Mouse (Mus musculus): ENCODE results near the gene Olfr606.
"Not testable (repeated sequence)": the region's sequence is repeated elsewhere in the genome, so short reads cannot be mapped to it uniquely, and the experiment has no call there.

Gene Olfr606

DNA sequence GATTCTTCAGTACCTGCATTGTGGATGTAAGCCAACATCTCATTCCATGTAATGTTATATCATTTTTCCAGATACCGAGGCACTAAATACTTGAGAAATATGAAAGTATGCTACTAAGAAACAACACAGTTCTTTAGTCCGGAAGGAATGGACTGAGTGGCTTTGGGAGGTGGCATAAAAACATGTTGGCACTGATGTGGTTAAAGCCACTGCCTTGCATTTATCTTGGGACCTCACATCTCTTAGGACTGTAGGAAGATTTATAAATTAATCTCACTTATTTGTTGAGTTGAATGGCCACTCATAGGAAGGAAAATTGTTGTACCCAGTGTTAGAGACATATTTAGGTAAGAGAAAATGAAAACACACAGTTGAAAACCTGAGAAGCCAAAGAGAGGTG is at the start of gene Olfr606:
Gene Olfr606, plus strand, starts transcription at position 301 of the 400 bp plus-strand sequence.
- no peak for DNase-seq

DNA sequence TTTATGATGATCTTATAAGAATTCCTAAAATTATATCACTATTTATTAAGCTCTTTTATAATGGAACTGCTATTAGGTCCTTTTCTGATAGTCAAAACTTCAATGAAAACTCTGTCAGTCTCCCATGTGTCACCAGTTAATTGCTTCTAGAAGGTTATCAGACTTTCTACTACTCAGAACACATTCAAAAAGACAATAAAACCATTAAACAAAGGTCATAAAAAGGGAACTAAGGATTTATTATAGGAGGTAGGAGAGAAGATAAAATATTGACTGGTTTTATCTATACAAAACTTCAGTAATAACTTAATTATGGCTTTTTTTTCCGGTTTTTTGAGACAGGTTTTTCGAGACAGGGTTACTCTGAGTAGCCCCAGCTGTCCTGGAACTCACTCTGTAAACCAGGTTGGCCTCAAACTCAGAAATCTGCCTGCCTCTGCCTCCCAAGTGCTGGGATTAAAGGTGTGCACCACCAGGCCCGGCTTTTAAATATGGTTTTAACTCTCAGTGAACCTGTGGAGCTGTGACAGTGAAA is 42.3 kb upstream of the Olfr606 start:
- not testable (repeated sequence) for DNase-seq

DNA sequence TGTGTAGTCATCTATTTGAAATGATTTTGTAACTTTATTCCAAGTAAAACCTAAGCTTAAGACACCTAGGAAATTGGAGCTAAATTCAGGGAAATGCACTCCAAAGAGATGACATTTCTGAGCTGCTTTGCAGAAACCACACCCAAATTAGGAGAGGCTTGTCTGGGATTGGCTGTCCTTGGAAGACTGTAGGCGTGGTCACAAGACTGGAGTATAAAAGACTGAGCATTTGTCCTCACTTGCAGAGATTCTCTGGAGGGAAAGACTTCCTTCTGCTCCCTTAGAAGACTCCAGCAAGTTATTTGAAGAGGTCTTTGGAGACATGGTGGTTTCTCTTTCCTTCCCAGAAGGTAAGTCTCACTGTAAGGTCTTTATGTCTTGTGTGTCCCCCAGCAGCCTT is 34.1 kb upstream of the Olfr606 start, which contains the start of gene Usp17lc:
Gene Usp17lc, plus strand, starts transcription at position 301 of the 400 bp plus-strand sequence.
- not testable (repeated sequence) for DNase-seq

DNA sequence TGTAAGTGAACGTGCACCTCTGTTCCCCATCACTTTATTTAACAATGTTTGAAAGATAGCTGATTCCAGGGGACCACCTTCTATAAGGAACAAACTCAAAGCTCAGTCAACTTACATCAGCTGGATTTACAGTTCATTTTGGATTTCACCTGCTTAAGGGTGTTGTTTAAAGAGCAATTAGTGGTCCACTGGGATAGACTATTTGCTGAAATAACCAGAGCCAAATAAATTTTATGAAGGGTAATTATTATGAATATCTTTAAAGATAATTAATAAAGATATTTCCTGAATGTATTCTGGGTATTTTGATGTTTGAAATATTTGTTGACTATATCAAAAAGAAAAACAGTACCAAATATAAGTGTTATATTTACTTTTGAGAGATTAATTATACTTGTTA is 3.5 kb upstream of the Olfr606 start, which contains the start of gene Olfr605:
Gene Olfr605, minus strand, starts transcription at position 101 of the 400 bp plus-strand sequence.
- DNase-seq, result no peak

DNA sequence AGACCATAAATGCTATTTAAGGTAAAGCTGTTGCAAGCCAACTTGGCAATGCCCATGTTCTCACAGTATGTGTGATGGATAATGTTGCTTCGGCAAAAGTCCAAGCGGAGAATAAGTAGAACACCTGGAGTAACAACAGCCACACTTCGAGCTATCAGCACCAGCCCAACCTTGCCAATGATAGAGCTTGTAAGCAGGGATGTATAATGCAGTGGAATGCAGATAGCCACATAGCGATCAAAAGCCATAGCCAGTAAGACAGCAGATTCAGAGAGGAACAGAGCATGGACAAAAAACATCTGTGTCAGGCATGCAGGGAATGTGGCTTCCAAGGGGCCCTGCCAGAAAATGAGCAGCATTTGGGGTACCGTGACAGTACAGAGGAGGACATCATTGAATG is 11.7 kb downstream of the Olfr606 start:
- DNase-seq, result no peak

DNA sequence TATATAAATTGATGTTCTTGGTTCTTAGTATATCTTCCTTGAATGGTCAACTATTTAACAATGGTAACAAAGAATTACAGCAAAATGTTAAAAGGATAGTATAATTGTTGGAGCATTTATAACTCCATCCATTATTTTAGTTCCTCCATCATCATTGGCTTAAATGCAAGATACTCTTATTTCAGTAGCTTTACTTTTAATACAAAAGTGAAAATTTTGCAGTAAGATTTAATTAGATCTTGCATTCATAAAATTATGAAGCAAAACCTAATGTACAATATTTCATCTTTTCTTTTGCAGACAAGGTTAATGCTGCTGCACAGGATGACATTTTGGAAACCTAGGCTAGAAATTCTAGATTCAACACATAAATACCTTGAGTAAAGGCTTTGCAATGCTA is 20.7 kb downstream of the Olfr606 start, which contains the start of gene Olfr608:
Gene Olfr608, plus strand, starts transcription at position 301 of the 400 bp plus-strand sequence.
- no peak for DNase-seq

DNA sequence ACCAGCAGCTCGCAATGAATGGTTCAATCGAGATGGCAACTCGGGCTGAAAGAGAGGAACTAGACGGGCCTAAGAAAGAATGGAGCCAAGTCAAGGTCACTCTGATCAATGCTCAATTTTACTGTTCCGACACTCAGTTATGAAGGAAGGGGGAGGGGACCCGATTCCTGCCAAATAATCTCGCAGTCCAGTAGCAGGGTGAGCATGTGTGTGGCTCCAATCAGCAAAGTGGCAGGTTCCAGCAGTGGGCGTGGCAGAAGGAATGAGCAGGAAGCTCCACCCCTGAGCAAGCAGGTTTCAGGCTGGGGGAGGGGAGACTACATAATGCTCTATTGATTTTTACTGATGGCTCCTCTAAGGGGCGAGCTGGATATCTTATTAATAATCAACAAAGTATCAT is 28.3 kb downstream of the Olfr606 start:
- DNase-seq, result not testable (repeated sequence)

DNA sequence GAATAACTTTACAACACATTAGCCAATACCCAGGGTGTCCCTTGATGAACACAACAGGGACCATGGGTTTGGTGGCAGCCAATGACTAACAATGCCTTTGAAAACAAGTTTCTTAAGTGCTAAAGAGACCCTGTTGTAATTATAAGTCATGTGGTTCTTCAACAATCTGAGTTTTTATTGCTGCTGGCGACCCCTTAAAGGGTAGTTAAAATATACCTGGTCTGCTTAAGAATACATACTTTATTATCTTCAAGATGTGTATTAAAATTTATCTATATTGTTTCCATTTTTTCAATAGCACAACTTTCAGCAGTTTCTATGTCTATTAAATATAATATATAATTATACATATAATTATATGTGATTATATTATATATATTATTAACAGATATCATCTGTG is 49.1 kb downstream of the Olfr606 start, which contains the start of gene Olfr609:
Gene Olfr609, minus strand, starts transcription at position 101 of the 400 bp plus-strand sequence.
- DNase-seq, result no peak
